Mouse (Mus musculus) lung, adult 2 months (tissue): ENCODE measurements around the gene Hoxa11.

Experiments
- CTCF ChIP-seq: fragments of 200-500 bp; IDR thresholded peaks from 2 replicates; pipeline ENCODE4 v1.5.1; 2011; ENCODE audit warnings: mild to moderate bottlenecking, low read length, control low read depth; ENCODE audit not compliant: insufficient read depth
- POLR2A ChIP-seq: fragments of 200-500 bp; IDR thresholded peaks from 2 replicates; pipeline ENCODE4 v1.6.1; 2011; ENCODE audit warnings: low read depth, mild to moderate bottlenecking, control low read depth, low read length, borderline replicate concordance; ENCODE audit errors: extremely low read depth

DNA sequence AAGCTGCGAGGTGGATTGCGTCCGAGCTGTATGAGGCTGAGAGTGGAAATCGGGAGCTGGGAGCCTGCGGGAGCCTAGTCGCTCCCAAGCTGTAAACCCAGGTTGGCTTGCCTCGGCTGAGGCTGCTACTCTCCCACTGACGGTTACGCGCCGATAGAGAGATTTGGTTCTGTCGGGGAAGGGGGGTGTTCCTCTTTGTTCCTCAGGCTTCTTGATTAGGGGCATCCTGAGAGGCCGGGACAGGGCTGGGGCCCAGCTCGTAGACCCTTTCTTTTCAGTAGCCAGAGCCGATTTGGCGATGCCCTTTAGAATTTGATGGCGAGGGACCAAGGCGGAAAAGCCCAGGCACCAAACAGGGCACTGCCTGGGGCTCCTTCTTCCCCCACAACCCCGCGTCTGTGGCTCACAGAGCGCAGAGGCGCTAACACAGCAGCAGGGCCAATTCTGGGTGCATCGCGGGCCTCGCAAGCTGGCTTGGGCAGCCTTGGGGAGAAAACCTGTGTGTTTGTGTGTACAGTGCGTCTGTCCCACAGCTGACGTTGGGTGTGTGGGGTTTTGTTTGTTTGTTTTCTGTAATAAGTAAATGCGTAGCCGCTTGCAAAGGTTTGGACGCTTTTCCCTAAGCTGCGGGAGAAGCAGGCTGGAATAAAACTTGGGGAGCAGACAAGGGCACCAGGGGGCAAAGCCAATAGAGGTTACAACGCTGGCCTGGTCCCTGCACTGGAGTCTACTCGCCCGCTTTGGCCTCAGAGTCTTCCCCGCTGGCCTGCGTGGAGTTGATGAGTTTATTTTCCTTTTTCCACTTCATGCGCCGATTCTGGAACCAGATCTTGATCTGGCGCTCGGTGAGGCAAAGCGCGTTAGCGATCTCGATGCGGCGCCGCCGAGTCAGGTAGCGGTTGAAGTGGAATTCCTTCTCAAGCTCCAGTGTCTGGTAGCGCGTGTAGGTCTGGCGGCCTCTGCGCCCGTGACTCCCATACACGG lies 39.7 kb downstream of the Hoxa11 start:
- TF ChIP-seq CTCF (no peak), POLR2A (no peak)
